In genomic region chr16:44671551-44672421, GRCm38 (mm10) we compare ENCODE assay signal across 10 mouse cellular contexts. TPM values are rescaled to one million over a fixed set of nuclear protein-coding genes. Genes with fewer than 3 reads are reported as not detected.
DNase-seq lines count a peak whose midpoint lies in the region; ATAC-seq lines count a peak whose summit lies in the region.
"Had no signal": no experiment of that assay in that cellular context is flagged by ENCODE, and none has a peak within 500 bp of the region (broad histone marks: within the 10 kb centered on the region; RNA-seq: fewer than 3 reads in every experiment).

No protein-coding gene starts in this region.

- H3K27me3 ChIP-seq in liver, embryonic 11.5 days (replicated peaks; ENCODE audit: control insufficient read depth, insufficient read depth, low read length), result no peaks in the 10 kb centered on the region; the same call in 1 of the 2 replicates
- peaks cover 33% of the 10 kb centered on the region for H3K27me3 ChIP-seq in forebrain, embryonic 12.5 days
- H3K27me3 ChIP-seq in limb, embryonic 12.5 days, result no peaks in the 10 kb centered on the region
- H3K27me3 ChIP-seq: Patski had no signal

- no peak overlapping the region for H3K27ac ChIP-seq in liver, embryonic 11.5 days (ENCODE audit: low read depth, low read length)
- peak overlapping the region; percentile 87 for H3K27ac ChIP-seq in forebrain, embryonic 12.5 days
- H3K27ac ChIP-seq in limb, embryonic 12.5 days, result peak overlapping the region; percentile 92

- no peak overlapping the region for H3K4me3 ChIP-seq in liver, embryonic 11.5 days (ENCODE audit: low read depth, low read length)
- no peak overlapping the region for H3K4me3 ChIP-seq in forebrain, embryonic 12.5 days (replicated peaks)
- no peak overlapping the region for H3K4me3 ChIP-seq in limb, embryonic 12.5 days (replicated peaks)

- H3K4me2 ChIP-seq in liver, embryonic 11.5 days, result peak overlapping the region; percentile 53
- H3K4me2 ChIP-seq in forebrain, embryonic 12.5 days, result peak overlapping the region; percentile 33
- no peak overlapping the region; the same call in 1 of the 2 replicates for H3K4me2 ChIP-seq in limb, embryonic 12.5 days

- H3K36me3 ChIP-seq in liver, embryonic 11.5 days (ENCODE audit: control insufficient read depth, insufficient read depth, low read length), result no peaks in the 10 kb centered on the region
- H3K36me3 ChIP-seq in forebrain, embryonic 12.5 days (replicated peaks), result no peaks in the 10 kb centered on the region
- no peaks in the 10 kb centered on the region for H3K36me3 ChIP-seq in limb, embryonic 12.5 days

- ATAC-seq in liver, embryonic 11.5 days (replicated peaks; ENCODE audit: low FRiP score), result no peak
- ATAC-seq in forebrain, embryonic 12.5 days (ENCODE audit: low FRiP score), result peak; percentile 72; the same call in 1 of the 2 replicates
- peak; percentile 71 for ATAC-seq in limb, embryonic 12.5 days (ENCODE audit: insufficient number of reproducible peaks, insufficient read depth, low FRiP score, low TSS enrichment, low read depth)
- ATAC-seq: Patski had no signal

- H3K9me3 ChIP-seq in liver, embryonic 11.5 days (ENCODE audit: control insufficient read depth, low read length), result no peaks in the 10 kb centered on the region
- H3K9me3 ChIP-seq in forebrain, embryonic 12.5 days, result no peaks in the 10 kb centered on the region
- H3K9me3 ChIP-seq in limb, embryonic 12.5 days, result no peaks in the 10 kb centered on the region

- WGBS in liver, embryonic 11.5 days, result 30% methylated on average over 22 of the region's 22 CpGs
- 4% methylated on average over 22 of the region's 22 CpGs for WGBS in forebrain, embryonic 12.5 days
- WGBS in limb, embryonic 12.5 days, result 7% methylated on average over 22 of the region's 22 CpGs

- 0 out of 2 replicates have a peak, but pooled peaks cover 3% of the 10 kb centered on the region for H3K4me1 ChIP-seq in liver, embryonic 11.5 days (replicated peaks; ENCODE audit: control insufficient read depth, insufficient read depth, low read length)
- peaks cover 35% of the 10 kb centered on the region for H3K4me1 ChIP-seq in forebrain, embryonic 12.5 days
- H3K4me1 ChIP-seq in limb, embryonic 12.5 days (replicated peaks), result peaks cover 49% of the 10 kb centered on the region

- no peak overlapping the region for H3K9ac ChIP-seq in liver, embryonic 11.5 days (ENCODE audit: low read depth, low read length)
- peak overlapping the region; percentile 42; the same call in 1 of the 2 replicates for H3K9ac ChIP-seq in forebrain, embryonic 12.5 days
- peak overlapping the region; percentile 38 for H3K9ac ChIP-seq in limb, embryonic 12.5 days (replicated peaks)

- DNase-seq in liver, embryonic 11.5 days (ENCODE audit: low spot score), result no peak
- DNase-seq in liver (no peak), adipocyte (ENCODE audit: low spot score) (no peak)
- DNase-seq in retina, embryonic 14.5 days (ENCODE audit: low spot score), result peak; percentile 62
- DNase-seq in cerebellum, adult 11 months, result no peak
- no peak for DNase-seq in thymus, postnatal 14 days
- DNase-seq: cerebellum, postnatal 36 days had no signal

RNA-seq across cellular contexts. Expression of gene Nepro, which starts 52.3 kb away (rescaled TPM):
- 10.1 and 10.4 TPM in 2 replicates for polyA plus RNA-seq in liver, embryonic 11.5 days (2014; fragmentation: Nextera tagmentation; extraction: Ambion mirVana)
- 9.9 and 10.4 TPM in 2 replicates for polyA plus RNA-seq in forebrain, embryonic 12.5 days (2016; fragmentation: Nextera tagmentation; extraction: Ambion mirVana)
- 11.7 and 12.8 TPM in 2 replicates for polyA plus RNA-seq in limb, embryonic 12.5 days (2016; fragmentation: Nextera tagmentation; extraction: Ambion mirVana)
